Mouse (Mus musculus) forebrain, embryonic 11.5 days (tissue): ENCODE results near the gene Tnfrsf25. TPM values are rescaled to one million over a fixed set of nuclear protein-coding genes. Genes with fewer than 3 reads are reported as not detected.

Experiments used
- ATAC-seq: fragments of 200-750 bp; cut with Nextera tagmentation; replicated peaks from 2 replicates; pipeline ENCODE4 v1.8.0; 2017; ENCODE audit warnings: moderate TSS enrichment; ENCODE audit not compliant: low FRiP score
- DNase-seq: peaks from one replicate; pipeline ENCODE4 v3.0.0-alpha.2; 2017; ENCODE audit warnings: low spot score
- H3K27ac ChIP-seq: fragments of 300-500 bp; sonication (generic); 2 replicates; pipeline ENCODE4 v1.5.1; 2014; ENCODE audit warnings: low read depth, low read length
- H3K27me3 ChIP-seq: fragments of 300-500 bp; sonication (generic); 2 replicates; pipeline ENCODE4 v1.6.1; 2014; ENCODE audit warnings: mild to moderate bottlenecking, low read length, mixed read lengths; ENCODE audit not compliant: control insufficient read depth, insufficient read depth
- H3K36me3 ChIP-seq: fragments of 300-500 bp; sonication (generic); 2 replicates; pipeline ENCODE4 v1.6.1; 2014; ENCODE audit warnings: mild to moderate bottlenecking, low read length, moderate library complexity, mixed read lengths; ENCODE audit not compliant: control insufficient read depth, insufficient read depth
- H3K4me1 ChIP-seq: fragments of 300-500 bp; sonication (generic); replicated peaks from 2 replicates; pipeline ENCODE4 v1.6.1; 2014; ENCODE audit warnings: low read length, mixed read lengths; ENCODE audit not compliant: control insufficient read depth, insufficient read depth
- H3K4me2 ChIP-seq: fragments of 300-500 bp; sonication (generic); 2 replicates; pipeline ENCODE4 v1.6.1; 2014; ENCODE audit warnings: low read depth, mild to moderate bottlenecking, low read length, moderate library complexity, mixed read lengths; ENCODE audit not compliant: severe bottlenecking
- H3K4me3 ChIP-seq: fragments of 300-500 bp; sonication (generic); 2 replicates; pipeline ENCODE4 v1.5.1; 2014; ENCODE audit warnings: low read depth, low read length
- H3K9ac ChIP-seq: fragments of 300-500 bp; sonication (generic); 2 replicates; pipeline ENCODE4 v1.6.1; 2014; ENCODE audit warnings: low read length
- H3K9me3 ChIP-seq: fragments of 300-500 bp; sonication (generic); 2 replicates; pipeline ENCODE4 v1.6.1; 2016; ENCODE audit warnings: low read length, mixed read lengths; ENCODE audit not compliant: control insufficient read depth
- WGBS: fragments of 180-500 bp; shearing (Covaris S2); extraction: QIAGEN DNeasy Blood & Tissue Kit; methylation state at CpG from one replicate; pipeline ENCODE4 v1.1.7; 2014; 5-methylcytosine and 5-hydroxymethylcytosine counted together
- polyA plus RNA-seq: library from polyadenylated mRNA; unstranded; fragments of >200 nt; fragmentation: Nextera tagmentation; extraction: Ambion mirVana; gene quantifications from 2 replicates; pipeline ENCODE4 v1.2.1, GENCODE M21; 2014

Tnfrsf25 gene
- polyA plus RNA-seq, 1 experiment from 2014 or later: not detected

- H3K36me3 ChIP-seq: no peaks in the 10 kb centered on the region
- peak overlapping the region; percentile 97 for H3K4me2 ChIP-seq
- H3K9me3 ChIP-seq: no peaks in the 10 kb centered on the region
- ATAC-seq (no peak; the same call in 1 of the 2 replicates), DNase-seq (no peak)
- WGBS: 6% methylated on average over 12 of the region's 12 CpGs
- H3K9ac ChIP-seq: peak overlapping the region; percentile 81
- H3K27ac ChIP-seq: no peak overlapping the region
- peaks cover 2% of the 10 kb centered on the region; the same call in 1 of the 2 replicates for H3K27me3 ChIP-seq
- H3K4me1 ChIP-seq: peaks cover 3% of the 10 kb centered on the region
- H3K4me3 ChIP-seq: peak overlapping the region; percentile 75
These were observed 28.3 kb upstream of the Tnfrsf25 start for GRCm38 (mm10) chr4:152087211-152088081.

GRCm38 (mm10) chr4:152088133-152088532 is 27.6 kb upstream of the Tnfrsf25 start:
- Histone ChIP-seq H3K9ac (no peak overlapping the region), H3K27ac (no peak overlapping the region), H3K4me2 (peak overlapping the region; percentile 97; the same call in 1 of the 2 replicates), H3K36me3 (no peaks in the 10 kb centered on the region), H3K9me3 (no peaks in the 10 kb centered on the region), H3K27me3 (peaks cover 2% of the 10 kb centered on the region; the same call in 1 of the 2 replicates), H3K4me3 (no peak overlapping the region), H3K4me1 (peaks cover 3% of the 10 kb centered on the region)
- WGBS: 25% methylated on average over 4 of the region's 4 CpGs
- DNase-seq: no peak
- no peak for ATAC-seq

GRCm38 (mm10) chr4:152088556-152089120 is 27.1 kb upstream of the Tnfrsf25 start:
- no peak overlapping the region for H3K4me3 ChIP-seq
- H3K9me3 ChIP-seq: no peaks in the 10 kb centered on the region
- H3K27ac ChIP-seq: no peak overlapping the region
- no peak overlapping the region for H3K9ac ChIP-seq
- 48% methylated on average over 8 of the region's 8 CpGs for WGBS
- DNase-seq (no peak), ATAC-seq (no peak)
- no peak overlapping the region for H3K4me2 ChIP-seq
- peaks cover 3% of the 10 kb centered on the region for H3K4me1 ChIP-seq
- H3K27me3 ChIP-seq: peaks cover 2% of the 10 kb centered on the region; the same call in 1 of the 2 replicates
- H3K36me3 ChIP-seq: no peaks in the 10 kb centered on the region

GRCm38 (mm10) chr4:152090191-152090590 is 25.5 kb upstream of the Tnfrsf25 start:
- no peaks in the 10 kb centered on the region for H3K9me3 ChIP-seq
- WGBS: 82% methylated on average over 9 of the region's 9 CpGs

GRCm38 (mm10) chr4:152092751-152093293 is 22.9 kb upstream of the Tnfrsf25 start:
- no peak overlapping the region for H3K27ac ChIP-seq
- no peaks in the 10 kb centered on the region for H3K27me3 ChIP-seq
- no peak overlapping the region for H3K9ac ChIP-seq
- no peaks in the 10 kb centered on the region for H3K36me3 ChIP-seq
- DNase-seq (no peak), ATAC-seq (no peak)
- 81% methylated on average over 8 of the region's 8 CpGs for WGBS
- H3K4me1 ChIP-seq: peaks cover 4% of the 10 kb centered on the region; the same call in 1 of the 2 replicates
- H3K4me2 ChIP-seq: no peak overlapping the region
- H3K4me3 ChIP-seq: no peak overlapping the region
- no peaks in the 10 kb centered on the region for H3K9me3 ChIP-seq

More at GRCm38 (mm10) chr4:152090191-152090590, 25.5 kb upstream of the Tnfrsf25 start:
- Histone ChIP-seq H3K27ac (no peak overlapping the region), H3K36me3 (no peaks in the 10 kb centered on the region), H3K4me1 (peaks cover 3% of the 10 kb centered on the region), H3K4me2 (no peak overlapping the region), H3K4me3 (no peak overlapping the region), H3K9ac (no peak overlapping the region), H3K27me3 (peaks cover 2% of the 10 kb centered on the region; the same call in 1 of the 2 replicates)
- ATAC-seq: no peak
- DNase-seq: no peak

GRCm38 (mm10) chr4:152094233-152094632 is 21.5 kb upstream of the Tnfrsf25 start:
- H3K9ac ChIP-seq: no peak overlapping the region
- H3K9me3 ChIP-seq: no peaks in the 10 kb centered on the region
- DNase-seq: no peak
- H3K36me3 ChIP-seq: no peaks in the 10 kb centered on the region
- H3K27me3 ChIP-seq: no peaks in the 10 kb centered on the region
- 91% methylated on average over 12 of the region's 12 CpGs for WGBS
- no peak overlapping the region for H3K27ac ChIP-seq
- no peak overlapping the region for H3K4me2 ChIP-seq
- no peak for ATAC-seq
- H3K4me3 ChIP-seq: no peak overlapping the region
- H3K4me1 ChIP-seq: peaks cover 4% of the 10 kb centered on the region; the same call in 1 of the 2 replicates

- Histone ChIP-seq H3K4me2 (no peak overlapping the region), H3K9me3 (no peaks in the 10 kb centered on the region), H3K27ac (no peak overlapping the region), H3K36me3 (no peaks in the 10 kb centered on the region), H3K4me3 (no peak overlapping the region), H3K27me3 (no peaks in the 10 kb centered on the region), H3K9ac (peak overlapping the region; percentile 8; the same call in 1 of the 2 replicates), H3K4me1 (peaks cover 4% of the 10 kb centered on the region; the same call in 1 of the 2 replicates)
- ATAC-seq: peak; percentile 51; the same call in 1 of the 2 replicates
- WGBS: 15% methylated on average over 27 of the region's 27 CpGs
- peak; percentile 86 for DNase-seq
These were observed 19.5 kb upstream of the Tnfrsf25 start for GRCm38 (mm10) chr4:152095937-152096910.
